Mouse (Mus musculus): Measurements from ENCODE around the gene Tab1. TPM values are rescaled to one million over a fixed set of nuclear protein-coding genes. Genes with fewer than 3 reads are reported as not detected.

Tab1 gene
- polyA plus RNA-seq, 1 experiment from 2014 or later: 35.7 TPM

- H3K9ac ChIP-seq (ENCODE audit: low read length): no peak overlapping the region
- WGBS: 92% methylated on average over 6 of the region's 6 CpGs
- H3K4me3 ChIP-seq (ENCODE audit: low read depth, low read length): no peak overlapping the region
- H3K4me2 ChIP-seq (ENCODE audit: low read depth): no peak overlapping the region
- DNase-seq (ENCODE audit: low spot score): no peak
- H3K36me3 ChIP-seq (ENCODE audit: control insufficient read depth, insufficient read depth, low read length): no peaks in the 10 kb centered on the region
- no peaks in the 10 kb centered on the region for H3K27me3 ChIP-seq (ENCODE audit: control insufficient read depth, insufficient read depth, low read length)
- ATAC-seq (ENCODE audit: insufficient read depth, low FRiP score, low TSS enrichment): no peak
- H3K27ac ChIP-seq (ENCODE audit: low read depth, low read length): no peak overlapping the region
- H3K9me3 ChIP-seq (ENCODE audit: control insufficient read depth, low read length): no peaks in the 10 kb centered on the region
- peaks cover 13% of the 10 kb centered on the region for H3K4me1 ChIP-seq (ENCODE audit: control insufficient read depth, insufficient read depth, low read length)
These were observed 2.9 kb upstream of the Tab1 start for GRCm38 (mm10) chr15:80129982-80130381.

DNA sequence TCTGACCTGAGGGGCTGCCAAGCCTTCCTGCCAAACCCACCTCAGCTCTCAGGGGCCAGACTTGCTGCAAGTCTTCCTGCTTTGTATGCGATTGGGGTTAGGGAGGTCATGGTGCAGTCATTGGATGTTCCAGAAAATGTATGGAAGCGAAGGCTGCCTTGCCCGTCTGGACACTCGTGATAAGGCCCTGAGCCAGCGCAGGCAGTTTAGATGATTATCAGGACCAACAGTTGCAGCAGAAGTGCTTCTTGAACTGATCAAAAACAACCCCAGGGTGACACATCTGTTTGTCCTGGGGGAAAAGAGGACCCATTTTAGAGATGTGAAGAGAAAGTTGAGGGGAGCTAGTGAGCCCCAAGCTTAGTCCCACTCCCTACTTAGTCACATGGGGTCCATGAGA, 2.2 kb upstream of the Tab1 start:
- H3K4me1 ChIP-seq (ENCODE audit: control insufficient read depth, insufficient read depth, low read length): peaks cover 14% of the 10 kb centered on the region
- no peak overlapping the region for H3K9ac ChIP-seq (ENCODE audit: low read length)
- no peaks in the 10 kb centered on the region for H3K27me3 ChIP-seq (ENCODE audit: control insufficient read depth, insufficient read depth, low read length)
- H3K4me3 ChIP-seq (ENCODE audit: low read depth, low read length): no peak overlapping the region
- ATAC-seq (ENCODE audit: insufficient read depth, low FRiP score, low TSS enrichment) (no peak), DNase-seq (ENCODE audit: low spot score) (no peak)
- no peak overlapping the region for H3K27ac ChIP-seq (ENCODE audit: low read depth, low read length)
- WGBS: 88% methylated on average over 5 of the region's 5 CpGs
- H3K4me2 ChIP-seq (ENCODE audit: low read depth): no peak overlapping the region
- no peaks in the 10 kb centered on the region for H3K36me3 ChIP-seq (ENCODE audit: control insufficient read depth, insufficient read depth, low read length)
- H3K9me3 ChIP-seq (ENCODE audit: control insufficient read depth, low read length): no peaks in the 10 kb centered on the region

- ATAC-seq (ENCODE audit: insufficient read depth, low FRiP score, low TSS enrichment): no peak
- 80% methylated on average over 6 of the region's 6 CpGs for WGBS
These were observed 1.5 kb upstream of the Tab1 start for GRCm38 (mm10) chr15:80131421-80131820.

DNA sequence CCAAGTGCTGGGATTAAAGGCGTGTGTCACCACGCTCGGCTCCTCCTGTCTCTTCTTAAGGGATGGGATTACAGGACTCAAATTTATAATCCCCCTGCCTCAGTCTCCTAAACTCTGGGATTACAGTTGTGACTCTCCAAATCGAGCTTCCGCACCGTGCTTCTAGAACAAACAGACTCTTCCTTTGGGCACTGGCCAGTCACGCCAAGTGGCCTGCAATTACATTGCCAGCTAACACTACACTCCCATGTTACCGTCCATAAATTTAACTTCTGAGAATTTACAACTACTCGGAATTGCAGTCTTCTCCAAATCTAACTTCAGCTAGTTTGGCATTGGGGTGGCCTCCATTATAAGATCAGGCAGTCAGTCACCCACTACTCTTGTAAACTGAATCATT, 475 bp upstream of the Tab1 start:
- H3K27ac ChIP-seq (ENCODE audit: low read depth, low read length): no peak overlapping the region
- WGBS: 79% methylated on average over 9 of the region's 9 CpGs
- ATAC-seq (ENCODE audit: insufficient read depth, low FRiP score, low TSS enrichment): no peak

More at GRCm38 (mm10) chr15:80131421-80131820, 1.5 kb upstream of the Tab1 start:
- Histone ChIP-seq H3K27me3 (ENCODE audit: control insufficient read depth, insufficient read depth, low read length) (no peaks in the 10 kb centered on the region), H3K4me3 (ENCODE audit: low read depth, low read length) (no peak overlapping the region), H3K4me1 (ENCODE audit: control insufficient read depth, insufficient read depth, low read length) (peaks cover 14% of the 10 kb centered on the region), H3K27ac (ENCODE audit: low read depth, low read length) (no peak overlapping the region), H3K36me3 (ENCODE audit: control insufficient read depth, insufficient read depth, low read length) (no peaks in the 10 kb centered on the region), H3K9me3 (ENCODE audit: control insufficient read depth, low read length) (no peaks in the 10 kb centered on the region), H3K4me2 (ENCODE audit: low read depth) (no peak overlapping the region), H3K9ac (ENCODE audit: low read length) (no peak overlapping the region)
- no peak for DNase-seq (ENCODE audit: low spot score)

DNA sequence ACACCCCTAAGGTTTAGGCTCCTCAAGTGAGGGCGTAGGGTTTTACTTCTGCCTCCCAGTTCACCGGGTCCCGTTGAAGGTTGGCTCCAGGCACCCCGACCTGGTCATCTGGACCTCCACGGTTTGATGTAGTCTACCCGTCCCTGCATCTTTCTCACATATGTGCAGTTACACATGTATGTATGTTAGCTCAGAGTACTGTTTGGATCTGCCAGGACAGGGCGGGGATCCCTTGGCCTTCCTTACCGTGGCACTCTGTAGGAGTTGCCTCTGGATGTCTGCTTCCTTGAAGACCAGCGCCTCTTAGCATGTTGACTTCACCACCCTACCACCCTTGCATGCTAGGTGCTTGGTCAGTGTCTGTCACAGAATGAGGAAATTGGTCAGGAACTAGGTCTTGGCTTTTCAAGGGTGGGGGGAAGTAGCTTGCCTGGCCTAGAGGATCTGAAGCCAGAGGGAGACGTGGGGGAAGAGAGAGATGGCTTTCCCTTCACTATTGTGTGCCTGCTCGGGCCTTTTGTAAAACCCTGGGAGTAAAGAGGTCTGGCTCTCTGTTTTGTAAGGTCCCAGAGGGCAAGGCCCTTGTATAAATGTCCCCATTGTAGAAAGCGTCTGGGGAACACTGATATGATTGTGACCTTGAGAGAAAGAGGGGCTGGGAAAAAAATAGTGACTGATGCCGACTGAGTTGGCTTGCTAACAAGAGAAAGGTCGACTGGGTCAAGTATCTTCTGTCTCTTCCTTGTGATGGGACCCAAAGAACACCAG, 939 bp downstream of the Tab1 start:
- 19% methylated on average over 14 of the region's 14 CpGs for WGBS
- Histone ChIP-seq H3K27me3 (ENCODE audit: control insufficient read depth, insufficient read depth, low read length) (no peaks in the 10 kb centered on the region), H3K36me3 (ENCODE audit: control insufficient read depth, insufficient read depth, low read length) (no peaks in the 10 kb centered on the region), H3K4me3 (ENCODE audit: low read depth, low read length) (peak overlapping the region; percentile 74), H3K4me2 (ENCODE audit: low read depth) (peak overlapping the region; percentile 95), H3K27ac (ENCODE audit: low read depth, low read length) (peak overlapping the region; percentile 99), H3K9ac (ENCODE audit: low read length) (peak overlapping the region; percentile 96), H3K9me3 (ENCODE audit: control insufficient read depth, low read length) (no peaks in the 10 kb centered on the region), H3K4me1 (ENCODE audit: control insufficient read depth, insufficient read depth, low read length) (peaks cover 16% of the 10 kb centered on the region)
- ATAC-seq (ENCODE audit: insufficient read depth, low FRiP score, low TSS enrichment) (0 out of 2 replicates have a peak, but pooled peaks have one; percentile 11), DNase-seq (ENCODE audit: low spot score) (peak; percentile 38)

More for the DNA sequence above, 475 bp upstream of the Tab1 start:
- H3K4me3 ChIP-seq (ENCODE audit: low read depth, low read length): 0 out of 2 replicates have a peak overlapping the region, but pooled peaks have one; percentile 74
- no peaks in the 10 kb centered on the region for H3K27me3 ChIP-seq (ENCODE audit: control insufficient read depth, insufficient read depth, low read length)
- no peaks in the 10 kb centered on the region for H3K36me3 ChIP-seq (ENCODE audit: control insufficient read depth, insufficient read depth, low read length)
- no peak for DNase-seq (ENCODE audit: low spot score)
- peaks cover 14% of the 10 kb centered on the region for H3K4me1 ChIP-seq (ENCODE audit: control insufficient read depth, insufficient read depth, low read length)
- H3K4me2 ChIP-seq (ENCODE audit: low read depth): peak overlapping the region; percentile 31
- H3K9me3 ChIP-seq (ENCODE audit: control insufficient read depth, low read length): no peaks in the 10 kb centered on the region
- H3K9ac ChIP-seq (ENCODE audit: low read length): no peak overlapping the region

DNA sequence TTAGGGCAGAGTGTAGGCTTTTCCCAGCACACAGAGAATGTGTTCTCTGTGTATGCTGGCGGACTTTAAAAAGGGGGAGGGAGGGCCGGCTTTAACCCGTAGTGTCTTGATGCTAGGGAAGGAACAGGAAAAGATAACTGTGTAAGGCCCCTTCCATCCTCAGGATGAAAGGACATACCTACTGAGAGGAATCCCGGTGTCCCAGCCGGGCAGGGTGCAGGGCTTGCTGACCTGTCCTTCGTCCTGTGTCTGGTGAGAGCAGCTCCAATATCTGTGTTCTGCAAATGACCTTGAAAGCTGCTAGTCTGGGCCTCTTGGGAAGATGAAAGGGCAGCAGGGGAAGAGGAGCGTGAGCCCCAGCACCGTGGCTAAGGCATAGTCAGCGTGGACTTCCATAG, 1.5 kb downstream of the Tab1 start:
- Histone ChIP-seq H3K9ac (ENCODE audit: low read length) (peak overlapping the region; percentile 96), H3K4me1 (ENCODE audit: control insufficient read depth, insufficient read depth, low read length) (peaks cover 16% of the 10 kb centered on the region), H3K27ac (ENCODE audit: low read depth, low read length) (peak overlapping the region; percentile 99), H3K27me3 (ENCODE audit: control insufficient read depth, insufficient read depth, low read length) (no peaks in the 10 kb centered on the region), H3K36me3 (ENCODE audit: control insufficient read depth, insufficient read depth, low read length) (0 out of 2 replicates have a peak, but pooled peaks cover 2% of the 10 kb centered on the region), H3K9me3 (ENCODE audit: control insufficient read depth, low read length) (no peaks in the 10 kb centered on the region), H3K4me2 (ENCODE audit: low read depth) (peak overlapping the region; percentile 95), H3K4me3 (ENCODE audit: low read depth, low read length) (peak overlapping the region; percentile 74)
- ATAC-seq (ENCODE audit: insufficient read depth, low FRiP score, low TSS enrichment) (no peak), DNase-seq (ENCODE audit: low spot score) (no peak)
- 58% methylated on average over 9 of the region's 9 CpGs for WGBS

DNA sequence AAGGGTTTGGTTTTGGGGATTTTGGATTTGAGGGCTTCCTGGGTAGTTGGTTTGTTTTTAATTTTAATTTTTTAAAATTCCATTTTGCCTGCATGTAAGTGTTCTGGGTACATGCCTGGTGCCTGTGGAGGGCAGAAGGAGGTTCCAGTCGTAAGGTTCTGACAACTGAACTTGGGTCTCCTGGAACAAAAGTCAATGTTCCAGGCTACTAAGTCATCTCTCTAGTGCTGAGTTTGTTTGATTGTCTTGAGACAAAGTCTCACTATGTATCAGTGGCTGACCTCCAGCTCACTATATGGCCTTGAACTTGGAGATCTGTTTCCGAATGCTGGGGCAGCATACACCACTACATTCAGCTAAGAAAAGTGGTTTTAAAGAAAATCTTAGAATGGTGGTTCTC, 2.6 kb downstream of the Tab1 start:
- no peak overlapping the region for H3K9ac ChIP-seq (ENCODE audit: low read length)
- no peaks in the 10 kb centered on the region for H3K9me3 ChIP-seq (ENCODE audit: control insufficient read depth, low read length)
- no peak overlapping the region for H3K4me3 ChIP-seq (ENCODE audit: low read depth, low read length)
- no peaks in the 10 kb centered on the region for H3K27me3 ChIP-seq (ENCODE audit: control insufficient read depth, insufficient read depth, low read length)
- no peak overlapping the region for H3K4me2 ChIP-seq (ENCODE audit: low read depth)
- H3K4me1 ChIP-seq (ENCODE audit: control insufficient read depth, insufficient read depth, low read length): peaks cover 16% of the 10 kb centered on the region
- no peak for ATAC-seq (ENCODE audit: insufficient read depth, low FRiP score, low TSS enrichment)
- DNase-seq (ENCODE audit: low spot score): no peak
- 92% methylated on average over 2 of the region's 2 CpGs for WGBS
- H3K27ac ChIP-seq (ENCODE audit: low read depth, low read length): no peak overlapping the region
- peaks cover 2% of the 10 kb centered on the region; the same call in 1 of the 2 replicates for H3K36me3 ChIP-seq (ENCODE audit: control insufficient read depth, insufficient read depth, low read length)

- peaks cover 16% of the 10 kb centered on the region for H3K4me1 ChIP-seq (ENCODE audit: control insufficient read depth, insufficient read depth, low read length)
These were observed 3.7 kb downstream of the Tab1 start for GRCm38 (mm10) chr15:80136645-80137044.

More at GRCm38 (mm10) chr15:80136645-80137044, 3.7 kb downstream of the Tab1 start:
- DNase-seq (ENCODE audit: low spot score) (no peak), ATAC-seq (ENCODE audit: insufficient read depth, low FRiP score, low TSS enrichment) (no peak)
- Histone ChIP-seq H3K4me2 (ENCODE audit: low read depth) (no peak overlapping the region), H3K9me3 (ENCODE audit: control insufficient read depth, low read length) (no peaks in the 10 kb centered on the region), H3K27ac (ENCODE audit: low read depth, low read length) (no peak overlapping the region), H3K36me3 (ENCODE audit: control insufficient read depth, insufficient read depth, low read length) (peaks cover 3% of the 10 kb centered on the region; the same call in 1 of the 2 replicates), H3K27me3 (ENCODE audit: control insufficient read depth, insufficient read depth, low read length) (no peaks in the 10 kb centered on the region), H3K4me3 (ENCODE audit: low read depth, low read length) (no peak overlapping the region), H3K9ac (ENCODE audit: low read length) (no peak overlapping the region)
- WGBS: 95% methylated on average over 3 of the region's 3 CpGs

All from neural tube, embryonic 11.5 days (tissue).